Mouse (Mus musculus): ENCODE data around the gene Ncmap. TPM values are rescaled to one million over a fixed set of nuclear protein-coding genes. Genes with fewer than 3 reads are reported as not detected.
A peak's percentile ranks its signal among the peaks of the same experiment; 100 is the strongest.

Ncmap gene
- polyA plus RNA-seq, 2 experiments = 0.06 to 0.08 TPM

GRCm38 (mm10) chr4:135375444-135375843, 22.6 kb downstream of the Ncmap start:
- ATAC-seq (ENCODE audit: insufficient read depth) = no peak
- Histone ChIP-seq H3K4me3 (ENCODE audit: insufficient read depth in 1 of 2, low read depth in 2 of 2, low read length in 2 of 2) (no peak overlapping the region), H3K4me1 (replicated peaks; ENCODE audit: control insufficient read depth in 2 of 2, insufficient read depth in 2 of 2, low read length in 1 of 2) (no peaks in the 10 kb centered on the region), H3K9me3 (ENCODE audit: control insufficient read depth, low read length) (peaks cover 2% of the 10 kb centered on the region; the same call in 1 of the 2 replicates), H3K4me2 (ENCODE audit: low read depth) (no peak overlapping the region), H3K36me3 (replicated peaks; ENCODE audit: control insufficient read depth, insufficient read depth, low read depth) (no peaks in the 10 kb centered on the region), H3K27ac (no peak overlapping the region), H3K27me3 (ENCODE audit: control insufficient read depth, insufficient read depth, low read length) (no peaks in the 10 kb centered on the region), H3K9ac (replicated peaks) (no peak overlapping the region)
- TF ChIP-seq CTCF (IDR thresholded peaks at IDR 0.05; ENCODE audit: low read depth) = peak; percentile 76
- no peak for TF ChIP-seq EP300 (IDR thresholded peaks at IDR 0.05; ENCODE audit: low read depth)
- DNase-seq (ENCODE audit: low read depth in 3 of 3, low spot score in 3 of 3) = no peak
- WGBS (ENCODE audit: insufficient replicate concordance) = 59% methylated on average over 3 of the region's 3 CpGs

GRCm38 (mm10) chr4:135373299-135373698, 24.7 kb downstream of the Ncmap start:
- H3K36me3 ChIP-seq (replicated peaks; ENCODE audit: control insufficient read depth, insufficient read depth, low read depth) = no peaks in the 10 kb centered on the region

GRCm38 (mm10) chr4:135370372-135370771, 27.7 kb downstream of the Ncmap start:
- no peak overlapping the region for H3K4me3 ChIP-seq (ENCODE audit: insufficient read depth in 1 of 2, low read depth in 2 of 2, low read length in 2 of 2)

More at GRCm38 (mm10) chr4:135373299-135373698, 24.7 kb downstream of the Ncmap start:
- Histone ChIP-seq H3K4me3 (ENCODE audit: insufficient read depth in 1 of 2, low read depth in 2 of 2, low read length in 2 of 2) (no peak overlapping the region), H3K4me2 (ENCODE audit: low read depth) (no peak overlapping the region), H3K27me3 (ENCODE audit: control insufficient read depth, insufficient read depth, low read length) (no peaks in the 10 kb centered on the region), H3K9ac (replicated peaks) (no peak overlapping the region), H3K9me3 (ENCODE audit: control insufficient read depth, low read length) (peaks cover 2% of the 10 kb centered on the region; the same call in 1 of the 2 replicates), H3K4me1 (replicated peaks; ENCODE audit: control insufficient read depth in 2 of 2, insufficient read depth in 2 of 2, low read length in 1 of 2) (no peaks in the 10 kb centered on the region), H3K27ac (no peak overlapping the region)
- DNase-seq (ENCODE audit: low read depth in 3 of 3, low spot score in 3 of 3) (no peak), ATAC-seq (ENCODE audit: insufficient read depth) (no peak)
- 73% methylated on average over 5 of the region's 5 CpGs for WGBS (ENCODE audit: insufficient replicate concordance)
- TF ChIP-seq CTCF (IDR thresholded peaks at IDR 0.05; ENCODE audit: low read depth) (peak; percentile 55), EP300 (IDR thresholded peaks at IDR 0.05; ENCODE audit: low read depth) (no peak)

GRCm38 (mm10) chr4:135362828-135363227, 35.2 kb downstream of the Ncmap start:
- H3K36me3 ChIP-seq (replicated peaks; ENCODE audit: control insufficient read depth, insufficient read depth, low read depth) = no peaks in the 10 kb centered on the region
- 52% methylated on average over 6 of the region's 6 CpGs for WGBS (ENCODE audit: insufficient replicate concordance)

More at GRCm38 (mm10) chr4:135370372-135370771, 27.7 kb downstream of the Ncmap start:
- no peak for ATAC-seq (ENCODE audit: insufficient read depth)
- Histone ChIP-seq H3K36me3 (replicated peaks; ENCODE audit: control insufficient read depth, insufficient read depth, low read depth) (no peaks in the 10 kb centered on the region), H3K27ac (no peak overlapping the region), H3K9ac (replicated peaks) (no peak overlapping the region), H3K27me3 (ENCODE audit: control insufficient read depth, insufficient read depth, low read length) (no peaks in the 10 kb centered on the region), H3K4me1 (replicated peaks; ENCODE audit: control insufficient read depth in 2 of 2, insufficient read depth in 2 of 2, low read length in 1 of 2) (no peaks in the 10 kb centered on the region), H3K4me2 (ENCODE audit: low read depth) (no peak overlapping the region), H3K9me3 (ENCODE audit: control insufficient read depth, low read length) (peaks cover under 1% of the 10 kb centered on the region; the same call in 1 of the 2 replicates)
- no peak for TF ChIP-seq CTCF (IDR thresholded peaks at IDR 0.05; ENCODE audit: low read depth)
- no peak for TF ChIP-seq EP300 (IDR thresholded peaks at IDR 0.05; ENCODE audit: low read depth)
- whole genome bisulfite sequencing (ENCODE audit: insufficient replicate concordance) = 67% methylated on average over 11 of the region's 11 CpGs
- no peak for DNase-seq (ENCODE audit: low read depth in 3 of 3, low spot score in 3 of 3)

GRCm38 (mm10) chr4:135361722-135362121, 36.3 kb downstream of the Ncmap start:
- Histone ChIP-seq H3K27me3 (ENCODE audit: control insufficient read depth, insufficient read depth, low read length) (no peaks in the 10 kb centered on the region), H3K27ac (no peak overlapping the region), H3K4me3 (ENCODE audit: insufficient read depth in 1 of 2, low read depth in 2 of 2, low read length in 2 of 2) (no peak overlapping the region), H3K9ac (replicated peaks) (no peak overlapping the region), H3K4me1 (replicated peaks; ENCODE audit: control insufficient read depth in 2 of 2, insufficient read depth in 2 of 2, low read length in 1 of 2) (no peaks in the 10 kb centered on the region), H3K4me2 (ENCODE audit: low read depth) (no peak overlapping the region), H3K36me3 (replicated peaks; ENCODE audit: control insufficient read depth, insufficient read depth, low read depth) (no peaks in the 10 kb centered on the region), H3K9me3 (ENCODE audit: control insufficient read depth, low read length) (no peaks in the 10 kb centered on the region)
- no peak for ATAC-seq (ENCODE audit: insufficient read depth)
- no peak for DNase-seq (ENCODE audit: low read depth in 3 of 3, low spot score in 3 of 3)
- no peak for TF ChIP-seq EP300 (IDR thresholded peaks at IDR 0.05; ENCODE audit: low read depth)
- WGBS (ENCODE audit: insufficient replicate concordance) = 83% methylated on average over 12 of the region's 12 CpGs

More at GRCm38 (mm10) chr4:135362828-135363227, 35.2 kb downstream of the Ncmap start:
- Histone ChIP-seq H3K4me1 (replicated peaks; ENCODE audit: control insufficient read depth in 2 of 2, insufficient read depth in 2 of 2, low read length in 1 of 2) (no peaks in the 10 kb centered on the region), H3K4me2 (ENCODE audit: low read depth) (no peak overlapping the region), H3K9me3 (ENCODE audit: control insufficient read depth, low read length) (no peaks in the 10 kb centered on the region), H3K27me3 (ENCODE audit: control insufficient read depth, insufficient read depth, low read length) (no peaks in the 10 kb centered on the region), H3K27ac (no peak overlapping the region), H3K9ac (replicated peaks) (no peak overlapping the region), H3K4me3 (ENCODE audit: insufficient read depth in 1 of 2, low read depth in 2 of 2, low read length in 2 of 2) (no peak overlapping the region)
- DNase-seq (ENCODE audit: low read depth in 3 of 3, low spot score in 3 of 3) = no peak
- ATAC-seq (ENCODE audit: insufficient read depth) = no peak
- TF ChIP-seq CTCF (IDR thresholded peaks at IDR 0.05; ENCODE audit: low read depth) = no peak
- TF ChIP-seq EP300 (IDR thresholded peaks at IDR 0.05; ENCODE audit: low read depth) = no peak
